Mouse (Mus musculus) erythroblast, embryonic 14.5 days (primary cell): ENCODE measurements around the gene Dusp19.

Source experiments
- GATA1 ChIP-seq: IDR thresholded peaks from 2 replicates; pipeline ENCODE4 v1.6.1; 2012; ENCODE audit warnings: low read length, inconsistent platforms, mixed read lengths
- TAL1 ChIP-seq: IDR thresholded peaks from 3 replicates; pipeline ENCODE4 v1.6.1; 2012; ENCODE audit warnings: low read length, inconsistent platforms, mixed read lengths

- TF ChIP-seq TAL1, result no peak
- no peak for TF ChIP-seq GATA1
These were observed 35.7 kb upstream of the Dusp19 start, which contains the start of gene Nckap1 for GRCm38 (mm10) chr2:80581043-80581711.
